Comparison of ENCODE assay signal across 13 mouse cellular contexts in the genomic region with DNA sequence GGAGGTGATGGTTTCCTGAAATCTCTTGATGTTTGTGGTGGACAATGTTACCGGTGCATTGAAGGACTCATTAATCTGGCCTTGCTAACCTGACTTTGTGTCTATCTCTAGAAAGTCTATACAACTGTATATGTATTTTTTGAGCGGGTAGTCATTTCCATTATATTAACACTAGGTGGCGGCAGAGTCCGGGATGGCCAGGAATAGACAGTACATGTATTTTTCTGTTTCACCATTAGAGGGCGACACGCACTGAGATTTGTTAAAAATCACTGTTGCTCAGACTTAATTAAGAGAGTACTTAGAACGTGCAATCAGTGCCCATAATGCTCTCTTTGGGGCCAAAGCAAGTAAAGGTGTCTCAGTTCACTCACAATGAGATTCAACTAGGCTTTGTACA.
A peak's percentile ranks its signal among the peaks of the same experiment; 100 is the strongest.
DNase-seq lines count a peak whose midpoint lies in the region; ATAC-seq and TF ChIP-seq lines count a peak whose summit lies in the region.
"Had no signal": no experiment of that assay in that cellular context is flagged by ENCODE, and none has a peak within 500 bp of the region (broad histone marks: within the 10 kb centered on the region; RNA-seq: fewer than 3 reads in every experiment).

No protein-coding gene starts in this region.

- H3K9ac ChIP-seq in forebrain, postnatal 0 days: no peak overlapping the region
- no peak overlapping the region for H3K9ac ChIP-seq in forebrain, embryonic 15.5 days (replicated peaks)
- H3K9ac ChIP-seq in midbrain, embryonic 15.5 days: no peak overlapping the region
- H3K9ac ChIP-seq in stomach, postnatal 0 days (ENCODE audit: low read length): no peak overlapping the region

- no peak overlapping the region for H3K4me3 ChIP-seq in forebrain, postnatal 0 days (ENCODE audit: low read depth, low read length)
- no peak overlapping the region for H3K4me3 ChIP-seq in forebrain, embryonic 15.5 days
- no peak overlapping the region for H3K4me3 ChIP-seq in midbrain, embryonic 10.5 days
- H3K4me3 ChIP-seq in midbrain, embryonic 15.5 days: no peak overlapping the region
- no peak overlapping the region for H3K4me3 ChIP-seq in stomach, postnatal 0 days (ENCODE audit: low read depth, low read length)
- H3K4me3 ChIP-seq: erythroblast, embryonic 14.5 days had no signal

- TF ChIP-seq CTCF in forebrain, postnatal 0 days (IDR thresholded peaks at IDR 0.05; ENCODE audit: low read depth): peak; percentile 33
- TF ChIP-seq CTCF in stomach, postnatal 0 days (IDR thresholded peaks at IDR 0.05; ENCODE audit: low read depth): peak; percentile 54

- H3K4me1 ChIP-seq in forebrain, postnatal 0 days (ENCODE audit: insufficient read depth): no peaks in the 10 kb centered on the region
- H3K4me1 ChIP-seq in forebrain, embryonic 15.5 days: no peaks in the 10 kb centered on the region
- H3K4me1 ChIP-seq in midbrain, embryonic 10.5 days: no peaks in the 10 kb centered on the region
- no peaks in the 10 kb centered on the region for H3K4me1 ChIP-seq in midbrain, embryonic 15.5 days
- no peaks in the 10 kb centered on the region for H3K4me1 ChIP-seq in stomach, postnatal 0 days (replicated peaks; ENCODE audit: control insufficient read depth, insufficient read depth)

- H3K4me2 ChIP-seq in forebrain, postnatal 0 days (ENCODE audit: low read depth): no peak overlapping the region
- no peak overlapping the region for H3K4me2 ChIP-seq in forebrain, embryonic 15.5 days (replicated peaks)
- H3K4me2 ChIP-seq in midbrain, embryonic 15.5 days: no peak overlapping the region
- H3K4me2 ChIP-seq in stomach, postnatal 0 days (replicated peaks; ENCODE audit: low read depth): no peak overlapping the region

- no peak for TF ChIP-seq EP300 in stomach, postnatal 0 days (optimal IDR thresholded peaks at IDR 0.05)

- no peaks in the 10 kb centered on the region for H3K27me3 ChIP-seq in forebrain, postnatal 0 days (ENCODE audit: insufficient read depth, low read length)
- H3K27me3 ChIP-seq in forebrain, embryonic 15.5 days: no peaks in the 10 kb centered on the region
- H3K27me3 ChIP-seq in midbrain, embryonic 10.5 days (ENCODE audit: low read depth, poor library complexity, severe bottlenecking): no peaks in the 10 kb centered on the region
- no peaks in the 10 kb centered on the region for H3K27me3 ChIP-seq in midbrain, embryonic 15.5 days (replicated peaks)
- H3K27me3 ChIP-seq in stomach, postnatal 0 days (ENCODE audit: control insufficient read depth, insufficient read depth, low read length): no peaks in the 10 kb centered on the region

- no peaks in the 10 kb centered on the region for H3K9me3 ChIP-seq in forebrain, postnatal 0 days (ENCODE audit: low read length)
- H3K9me3 ChIP-seq in forebrain, embryonic 15.5 days: no peaks in the 10 kb centered on the region
- H3K9me3 ChIP-seq in midbrain, embryonic 10.5 days (replicated peaks): no peaks in the 10 kb centered on the region
- no peaks in the 10 kb centered on the region for H3K9me3 ChIP-seq in midbrain, embryonic 15.5 days
- no peaks in the 10 kb centered on the region for H3K9me3 ChIP-seq in stomach, postnatal 0 days (ENCODE audit: control insufficient read depth, low read length)

- WGBS in forebrain, postnatal 0 days: 53% methylated on average over 7 of the region's 7 CpGs
- 59% methylated on average over 7 of the region's 7 CpGs for WGBS in forebrain, embryonic 15.5 days
- WGBS in midbrain, embryonic 10.5 days: 61% methylated on average over 7 of the region's 7 CpGs
- 56% methylated on average over 7 of the region's 7 CpGs for WGBS in midbrain, embryonic 15.5 days
- 53% methylated on average over 7 of the region's 7 CpGs for WGBS in stomach, postnatal 0 days

- H3K36me3 ChIP-seq in forebrain, postnatal 0 days (ENCODE audit: insufficient read depth): no peaks in the 10 kb centered on the region
- no peaks in the 10 kb centered on the region for H3K36me3 ChIP-seq in forebrain, embryonic 15.5 days
- no peaks in the 10 kb centered on the region for H3K36me3 ChIP-seq in midbrain, embryonic 10.5 days
- no peaks in the 10 kb centered on the region for H3K36me3 ChIP-seq in midbrain, embryonic 15.5 days (replicated peaks)
- no peaks in the 10 kb centered on the region for H3K36me3 ChIP-seq in stomach, postnatal 0 days (ENCODE audit: control insufficient read depth, insufficient read depth, low read length)

- H3K27ac ChIP-seq in forebrain, postnatal 0 days (ENCODE audit: low read depth, low read length): no peak overlapping the region
- H3K27ac ChIP-seq in forebrain, embryonic 15.5 days (replicated peaks): no peak overlapping the region
- H3K27ac ChIP-seq in midbrain, embryonic 10.5 days (replicated peaks): no peak overlapping the region
- no peak overlapping the region for H3K27ac ChIP-seq in midbrain, embryonic 15.5 days
- no peak overlapping the region for H3K27ac ChIP-seq in stomach, postnatal 0 days (replicated peaks)

- no peak for DNase-seq in forebrain, postnatal 0 days
- peak; percentile 11 for DNase-seq in midbrain, embryonic 10.5 days (ENCODE audit: low spot score)
- no peak for DNase-seq in stomach, postnatal 0 days (ENCODE audit: low spot score)
- no peak for DNase-seq in right cerebral cortex, adult 18-20 months
- DNase-seq in cerebellum, adult 8-10 months: no peak
- DNase-seq: cerebellum, adult 9-10 months; gastrocnemius, postnatal 10 days; kidney, postnatal 36 days; lung, adult 18-20 months had no signal

- ATAC-seq in forebrain, postnatal 0 days: no peak
- no peak for ATAC-seq in forebrain, embryonic 15.5 days (replicated peaks)
- no peak for ATAC-seq in midbrain, embryonic 15.5 days (replicated peaks)
- ATAC-seq in common myeloid progenitor, adult 5-6 weeks (replicated peaks; ENCODE audit: low read depth, poor library complexity, severe bottlenecking): 0 out of 2 replicates have a peak, but pooled peaks have one; percentile 52
- ATAC-seq in stomach, postnatal 0 days (ENCODE audit: low FRiP score, low TSS enrichment): no peak
